Mouse (Mus musculus) forebrain, embryonic 14.5 days (tissue): ENCODE measurements at regions not wholly inside any gene's neighbourhood (a gene's known extent, or its start where the extent isn't known, plus 50 kb on each side); places are given as distances from the start of the nearest gene placed in this dataset.

Experiments
- ATAC-seq: fragments of 200-750 bp; cut with Nextera tagmentation; 2 replicates; pipeline ENCODE4 v1.8.0; 2017; ENCODE audit warnings: mild to moderate bottlenecking, moderate library complexity
- DNase-seq: peaks from one replicate; pipeline ENCODE4 v3.0.0-alpha.2; 2015; ENCODE audit warnings: low spot score
- H3K27ac ChIP-seq: fragments of 300-500 bp; sonication (generic); 2 replicates; pipeline ENCODE4 v1.5.1; 2014; ENCODE audit warnings: low read depth, mild to moderate bottlenecking, control low read depth, low read length, moderate library complexity
- H3K27me3 ChIP-seq: fragments of 300-500 bp; sonication (generic); replicated peaks from 2 replicates; pipeline ENCODE4 v1.6.1; 2014; ENCODE audit warnings: low read length, control low read depth, mixed read lengths; ENCODE audit not compliant: control insufficient read depth, insufficient read depth
- H3K36me3 ChIP-seq: fragments of 300-500 bp; sonication (generic); 2 replicates; pipeline ENCODE4 v1.6.1; 2014; ENCODE audit warnings: low read length, control low read depth; ENCODE audit not compliant: control insufficient read depth, insufficient read depth
- H3K4me1 ChIP-seq: fragments of 300-500 bp; sonication (generic); 2 replicates; pipeline ENCODE4 v1.6.1; 2014; ENCODE audit warnings: antibody characterized with exemption, low read length, control low read depth; ENCODE audit not compliant: control insufficient read depth, insufficient read depth
- H3K4me2 ChIP-seq: fragments of 300-500 bp; sonication (generic); 2 replicates; pipeline ENCODE4 v1.6.1; 2014; ENCODE audit warnings: mild to moderate bottlenecking, control low read depth, low read length
- H3K4me3 ChIP-seq: fragments of 300-500 bp; sonication (generic); 2 replicates; pipeline ENCODE4 v1.5.1; 2014; ENCODE audit warnings: low read depth, low read length, control low read depth
- H3K9ac ChIP-seq: fragments of 300-500 bp; sonication (generic); 2 replicates; pipeline ENCODE4 v1.6.1; 2014; ENCODE audit warnings: mild to moderate bottlenecking, low read length, control low read depth, moderate library complexity
- H3K9me3 ChIP-seq: fragments of 300-500 bp; sonication (generic); replicated peaks from 2 replicates; pipeline ENCODE4 v1.6.1; 2016; ENCODE audit warnings: low read length, control low read depth, mixed read lengths; ENCODE audit not compliant: control insufficient read depth
- WGBS: fragments of 180-500 bp; shearing (Covaris S2); extraction: QIAGEN DNeasy Blood & Tissue Kit; methylation state at CpG from one replicate; pipeline ENCODE4 v1.1.7; 2014; 5-methylcytosine and 5-hydroxymethylcytosine counted together

GRCm38 (mm10) chr2:107175721-107176120 is 114.7 kb upstream of the Kcna4 start:
- Histone ChIP-seq H3K27me3 (no peaks in the 10 kb centered on the region), H3K27ac (no peak overlapping the region), H3K9me3 (no peaks in the 10 kb centered on the region), H3K36me3 (no peaks in the 10 kb centered on the region), H3K4me2 (no peak overlapping the region), H3K4me1 (no peaks in the 10 kb centered on the region), H3K4me3 (no peak overlapping the region), H3K9ac (no peak overlapping the region)
- peak; percentile 24 for DNase-seq
- 51% methylated on average over 4 of the region's 4 CpGs for WGBS
- ATAC-seq: no peak

- ATAC-seq: no peak
- Histone ChIP-seq H3K27ac (no peak overlapping the region), H3K4me3 (no peak overlapping the region), H3K4me1 (no peaks in the 10 kb centered on the region), H3K9ac (no peak overlapping the region), H3K4me2 (no peak overlapping the region), H3K36me3 (no peaks in the 10 kb centered on the region), H3K27me3 (no peaks in the 10 kb centered on the region), H3K9me3 (no peaks in the 10 kb centered on the region)
- DNase-seq: no peak
- WGBS: 91% methylated on average over 6 of the region's 6 CpGs
These were observed 107.4 kb upstream of the Kcna4 start for GRCm38 (mm10) chr2:107183066-107183465.

GRCm38 (mm10) chr2:107184864-107185263 is 105.6 kb upstream of the Kcna4 start:
- no peaks in the 10 kb centered on the region for H3K36me3 ChIP-seq
- no peak overlapping the region for H3K9ac ChIP-seq
- no peak for DNase-seq
- no peak for ATAC-seq
- no peaks in the 10 kb centered on the region for H3K9me3 ChIP-seq
- 25% methylated on average over 3 of the region's 3 CpGs for WGBS
- H3K4me1 ChIP-seq: no peaks in the 10 kb centered on the region
- no peak overlapping the region for H3K4me2 ChIP-seq
- H3K27ac ChIP-seq: no peak overlapping the region
- no peak overlapping the region for H3K4me3 ChIP-seq
- H3K27me3 ChIP-seq: no peaks in the 10 kb centered on the region

GRCm38 (mm10) chr2:107201856-107202473 is 88.5 kb upstream of the Kcna4 start:
- DNase-seq (no peak), ATAC-seq (no peak)
- Histone ChIP-seq H3K9me3 (no peaks in the 10 kb centered on the region), H3K9ac (no peak overlapping the region), H3K4me1 (no peaks in the 10 kb centered on the region), H3K36me3 (no peaks in the 10 kb centered on the region), H3K4me2 (no peak overlapping the region), H3K27me3 (no peaks in the 10 kb centered on the region), H3K4me3 (no peak overlapping the region), H3K27ac (no peak overlapping the region)
- WGBS: 93% methylated on average over 4 of the region's 4 CpGs

GRCm38 (mm10) chr2:107202474-107202858 is 88.0 kb upstream of the Kcna4 start:
- no peak for ATAC-seq
- H3K9me3 ChIP-seq: no peaks in the 10 kb centered on the region
- WGBS: 66% methylated on average over 3 of the region's 3 CpGs

GRCm38 (mm10) chr2:107221544-107221943 is 68.9 kb upstream of the Kcna4 start:
- H3K4me1 ChIP-seq: no peaks in the 10 kb centered on the region
- H3K27ac ChIP-seq: no peak overlapping the region
- no peak overlapping the region for H3K4me3 ChIP-seq
- H3K9me3 ChIP-seq: no peaks in the 10 kb centered on the region
- no peaks in the 10 kb centered on the region for H3K36me3 ChIP-seq
- DNase-seq (no peak), ATAC-seq (no peak)
- no peaks in the 10 kb centered on the region for H3K27me3 ChIP-seq
- no peak overlapping the region for H3K4me2 ChIP-seq
- no peak overlapping the region for H3K9ac ChIP-seq
- 80% methylated on average over 1 of the region's 1 CpGs for WGBS

More at GRCm38 (mm10) chr2:107202474-107202858, 88.0 kb upstream of the Kcna4 start:
- H3K4me3 ChIP-seq: no peak overlapping the region
- no peak overlapping the region for H3K27ac ChIP-seq
- DNase-seq: peak; percentile 24
- H3K27me3 ChIP-seq: no peaks in the 10 kb centered on the region
- no peaks in the 10 kb centered on the region for H3K36me3 ChIP-seq
- no peaks in the 10 kb centered on the region for H3K4me1 ChIP-seq
- no peak overlapping the region for H3K9ac ChIP-seq
- no peak overlapping the region for H3K4me2 ChIP-seq

GRCm38 (mm10) chr2:107224679-107225078 is 65.8 kb upstream of the Kcna4 start:
- H3K4me2 ChIP-seq: no peak overlapping the region
- WGBS: 83% methylated on average over 2 of the region's 2 CpGs

GRCm38 (mm10) chr2:107227486-107227885 is 63.0 kb upstream of the Kcna4 start:
- ATAC-seq (no peak), DNase-seq (no peak)
- Histone ChIP-seq H3K4me2 (no peak overlapping the region), H3K27ac (no peak overlapping the region), H3K9ac (no peak overlapping the region), H3K27me3 (no peaks in the 10 kb centered on the region), H3K4me3 (no peak overlapping the region), H3K36me3 (no peaks in the 10 kb centered on the region), H3K4me1 (no peaks in the 10 kb centered on the region), H3K9me3 (no peaks in the 10 kb centered on the region)
- 91% methylated on average over 2 of the region's 2 CpGs for WGBS

More at GRCm38 (mm10) chr2:107224679-107225078, 65.8 kb upstream of the Kcna4 start:
- H3K9me3 ChIP-seq: no peaks in the 10 kb centered on the region
- no peak overlapping the region for H3K27ac ChIP-seq
- H3K27me3 ChIP-seq: no peaks in the 10 kb centered on the region
- DNase-seq (no peak), ATAC-seq (no peak)
- no peak overlapping the region for H3K9ac ChIP-seq
- no peak overlapping the region for H3K4me3 ChIP-seq
- H3K36me3 ChIP-seq: no peaks in the 10 kb centered on the region
- no peaks in the 10 kb centered on the region for H3K4me1 ChIP-seq

- H3K27ac ChIP-seq: no peak overlapping the region
- H3K9me3 ChIP-seq: no peaks in the 10 kb centered on the region
- H3K4me2 ChIP-seq: no peak overlapping the region
- no peak for ATAC-seq
- no peaks in the 10 kb centered on the region for H3K36me3 ChIP-seq
- H3K4me3 ChIP-seq: no peak overlapping the region
- WGBS: 76% methylated on average over 1 of the region's 1 CpGs
- H3K4me1 ChIP-seq: no peaks in the 10 kb centered on the region
- no peaks in the 10 kb centered on the region for H3K27me3 ChIP-seq
- DNase-seq: no peak
- no peak overlapping the region for H3K9ac ChIP-seq
These were observed 62.2 kb upstream of the Kcna4 start for GRCm38 (mm10) chr2:107228287-107228686.
